Mouse (Mus musculus): ENCODE results near the gene Peli1. TPM values are rescaled to one million over a fixed set of nuclear protein-coding genes. Genes with fewer than 3 reads are reported as not detected.

Gene Peli1
- total and polyA plus RNA-seq, 2 experiments from 2014 or later, result 38.1 to 46.5 TPM

DNA sequence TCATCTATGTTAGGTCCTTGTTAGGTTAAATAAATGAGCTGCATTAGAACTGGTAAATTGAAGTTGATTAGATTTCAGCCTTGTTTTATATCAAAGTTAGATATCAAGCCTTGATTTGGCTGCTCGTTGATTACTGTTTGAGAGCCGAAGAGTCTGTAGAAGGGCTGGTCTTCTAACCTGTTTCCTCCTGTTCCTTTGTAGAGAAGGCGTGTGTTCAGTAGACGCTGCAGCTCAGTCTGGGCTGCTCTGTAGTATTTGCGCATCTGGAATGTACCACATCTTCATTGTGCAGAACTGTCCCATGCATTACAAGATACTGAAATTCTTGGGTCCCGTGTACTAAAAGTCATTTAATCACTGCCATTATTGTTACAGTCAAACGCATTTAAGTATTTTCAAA lies 50.2 kb downstream of the Peli1 start:
- H3K4me2 ChIP-seq (ENCODE audit: low read depth, low read length), result no peak overlapping the region
- no peaks in the 10 kb centered on the region for H3K27me3 ChIP-seq (ENCODE audit: insufficient read depth, low read length)
- DNase-seq (ENCODE audit: low spot score), result no peak
- no peak overlapping the region for H3K27ac ChIP-seq
- H3K4me1 ChIP-seq (ENCODE audit: insufficient read depth, low read length), result no peaks in the 10 kb centered on the region
- no peak overlapping the region for H3K9ac ChIP-seq (replicated peaks; ENCODE audit: low read length)
- no peak for ATAC-seq
- no peak overlapping the region for H3K4me3 ChIP-seq (ENCODE audit: low read length)
- peaks cover 17% of the 10 kb centered on the region; the same call in 1 of the 2 replicates for H3K36me3 ChIP-seq (ENCODE audit: insufficient read depth, low read length)
- no peak for TF ChIP-seq CTCF (IDR thresholded peaks at IDR 0.05; ENCODE audit: low read depth)
- H3K9me3 ChIP-seq (ENCODE audit: low read length), result no peaks in the 10 kb centered on the region
- 90% methylated on average over 7 of the region's 7 CpGs for WGBS

DNA sequence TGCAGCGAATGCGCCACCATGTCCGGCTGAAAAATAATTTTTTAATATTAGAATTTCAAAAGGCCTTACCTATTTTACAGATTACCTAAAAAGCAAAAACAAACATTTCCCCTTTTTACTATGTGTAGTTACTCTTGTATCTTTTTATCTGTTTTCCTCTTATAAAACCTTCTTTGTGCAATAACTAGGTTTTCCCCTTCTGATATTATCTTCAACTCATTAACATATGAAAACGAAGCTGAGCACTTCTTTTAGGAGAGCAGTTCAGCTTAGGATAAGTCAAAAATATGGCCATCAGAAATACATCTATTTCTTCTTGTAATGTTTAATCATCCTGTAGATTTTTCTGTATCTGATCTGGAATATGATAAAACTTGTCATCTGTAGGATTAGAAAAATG lies 50.7 kb downstream of the Peli1 start:
- H3K4me1 ChIP-seq (ENCODE audit: insufficient read depth, low read length), result no peaks in the 10 kb centered on the region
- H3K36me3 ChIP-seq (ENCODE audit: insufficient read depth, low read length), result peaks cover 15% of the 10 kb centered on the region; the same call in 1 of the 2 replicates
- DNase-seq (ENCODE audit: low spot score) (no peak), ATAC-seq (no peak)
- no peaks in the 10 kb centered on the region for H3K27me3 ChIP-seq (ENCODE audit: insufficient read depth, low read length)
- 93% methylated on average over 4 of the region's 4 CpGs for WGBS
- no peaks in the 10 kb centered on the region for H3K9me3 ChIP-seq (ENCODE audit: low read length)
- no peak overlapping the region for H3K4me2 ChIP-seq (ENCODE audit: low read depth, low read length)
- H3K9ac ChIP-seq (replicated peaks; ENCODE audit: low read length), result no peak overlapping the region
- no peak overlapping the region for H3K4me3 ChIP-seq (ENCODE audit: low read length)
- no peak for TF ChIP-seq CTCF (IDR thresholded peaks at IDR 0.05; ENCODE audit: low read depth)
- H3K27ac ChIP-seq, result no peak overlapping the region

DNA sequence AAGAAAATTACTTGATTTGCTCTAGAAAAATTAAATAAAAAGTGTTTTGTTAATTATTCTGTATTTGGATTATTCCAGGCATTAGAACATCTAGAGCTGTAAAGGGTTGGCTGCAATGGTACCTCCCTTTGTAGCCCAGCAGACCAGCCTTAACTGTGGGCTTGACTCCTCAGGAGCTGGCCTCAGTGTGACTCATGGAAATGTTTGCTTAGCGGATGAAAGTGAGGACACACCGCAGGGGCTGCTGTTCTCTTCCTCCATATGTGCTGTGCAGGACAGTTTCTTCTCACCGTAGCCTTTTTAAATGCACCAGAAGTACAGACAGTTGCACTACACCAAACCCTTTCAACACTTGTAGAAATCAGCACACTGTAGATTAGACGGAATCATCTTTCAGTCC lies 58.4 kb downstream of the Peli1 start:
- H3K27me3 ChIP-seq (ENCODE audit: insufficient read depth, low read length), result no peaks in the 10 kb centered on the region
- H3K27ac ChIP-seq, result no peak overlapping the region
- ATAC-seq, result no peak
- DNase-seq (ENCODE audit: low spot score), result no peak
- H3K4me2 ChIP-seq (ENCODE audit: low read depth, low read length), result no peak overlapping the region
- 77% methylated on average over 4 of the region's 4 CpGs for WGBS
- H3K36me3 ChIP-seq (ENCODE audit: insufficient read depth, low read length), result peaks cover 11% of the 10 kb centered on the region
- H3K9ac ChIP-seq (replicated peaks; ENCODE audit: low read length), result no peak overlapping the region
- H3K4me3 ChIP-seq (ENCODE audit: low read length), result no peak overlapping the region
- H3K4me1 ChIP-seq (ENCODE audit: insufficient read depth, low read length), result no peaks in the 10 kb centered on the region
- no peak for TF ChIP-seq CTCF (IDR thresholded peaks at IDR 0.05; ENCODE audit: low read depth)
- H3K9me3 ChIP-seq (ENCODE audit: low read length), result no peaks in the 10 kb centered on the region

DNA sequence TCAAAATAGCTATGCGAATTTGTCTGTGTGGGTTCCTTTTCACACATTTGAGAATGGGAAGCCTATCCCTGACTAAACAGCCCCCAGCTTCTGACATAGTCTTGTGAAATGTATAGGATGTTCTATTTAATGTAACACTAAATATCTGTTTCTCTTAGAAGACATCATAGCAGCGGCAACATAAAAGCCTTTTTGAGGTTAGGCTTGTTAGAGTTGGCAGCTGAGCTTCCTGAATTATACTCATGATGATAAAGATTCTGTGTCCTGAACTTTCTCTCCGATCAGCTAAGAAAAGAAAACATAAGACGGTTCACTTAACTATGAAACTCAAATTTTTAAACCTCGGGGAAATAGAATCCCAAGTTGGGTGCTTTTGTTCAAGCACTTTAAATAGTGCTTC lies 59.2 kb downstream of the Peli1 start:
- no peak overlapping the region for H3K27ac ChIP-seq
- ATAC-seq (no peak), DNase-seq (ENCODE audit: low spot score) (no peak)
- H3K9ac ChIP-seq (replicated peaks; ENCODE audit: low read length), result no peak overlapping the region
- 87% methylated on average over 5 of the region's 5 CpGs for WGBS
- H3K36me3 ChIP-seq (ENCODE audit: insufficient read depth, low read length), result peaks cover 13% of the 10 kb centered on the region
- no peaks in the 10 kb centered on the region for H3K27me3 ChIP-seq (ENCODE audit: insufficient read depth, low read length)
- H3K4me3 ChIP-seq (ENCODE audit: low read length), result no peak overlapping the region
- TF ChIP-seq CTCF (IDR thresholded peaks at IDR 0.05; ENCODE audit: low read depth), result no peak
- no peaks in the 10 kb centered on the region for H3K9me3 ChIP-seq (ENCODE audit: low read length)
- no peaks in the 10 kb centered on the region for H3K4me1 ChIP-seq (ENCODE audit: insufficient read depth, low read length)
- no peak overlapping the region for H3K4me2 ChIP-seq (ENCODE audit: low read depth, low read length)

DNA sequence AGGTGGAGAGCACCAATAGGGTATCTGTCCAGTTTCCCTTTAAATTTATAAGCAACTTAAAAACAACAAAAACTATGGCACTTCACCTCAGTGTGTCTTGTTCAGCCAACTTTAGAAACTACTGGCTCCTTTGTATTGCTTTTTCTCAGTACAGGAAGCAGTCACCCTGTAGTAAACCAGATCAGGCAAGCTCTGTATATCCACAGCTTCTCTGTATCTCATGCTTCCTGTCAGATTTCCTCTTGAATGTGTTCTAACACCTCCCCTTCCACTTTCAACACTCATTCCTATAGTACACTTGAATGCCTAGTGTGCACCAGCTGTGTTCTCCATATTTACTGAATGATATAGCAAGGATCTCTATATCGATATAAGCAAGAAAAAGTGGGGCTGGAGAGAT lies 60.6 kb downstream of the Peli1 start:
- Histone ChIP-seq H3K4me2 (ENCODE audit: low read depth, low read length) (no peak overlapping the region), H3K27ac (no peak overlapping the region), H3K4me3 (ENCODE audit: low read length) (no peak overlapping the region), H3K36me3 (ENCODE audit: insufficient read depth, low read length) (peaks cover 13% of the 10 kb centered on the region), H3K27me3 (ENCODE audit: insufficient read depth, low read length) (no peaks in the 10 kb centered on the region), H3K9ac (replicated peaks; ENCODE audit: low read length) (no peak overlapping the region), H3K4me1 (ENCODE audit: insufficient read depth, low read length) (no peaks in the 10 kb centered on the region), H3K9me3 (ENCODE audit: low read length) (no peaks in the 10 kb centered on the region)
- WGBS, result 98% methylated on average over 1 of the region's 1 CpGs
- DNase-seq (ENCODE audit: low spot score) (no peak), ATAC-seq (no peak)
- no peak for TF ChIP-seq CTCF (IDR thresholded peaks at IDR 0.05; ENCODE audit: low read depth)

DNA sequence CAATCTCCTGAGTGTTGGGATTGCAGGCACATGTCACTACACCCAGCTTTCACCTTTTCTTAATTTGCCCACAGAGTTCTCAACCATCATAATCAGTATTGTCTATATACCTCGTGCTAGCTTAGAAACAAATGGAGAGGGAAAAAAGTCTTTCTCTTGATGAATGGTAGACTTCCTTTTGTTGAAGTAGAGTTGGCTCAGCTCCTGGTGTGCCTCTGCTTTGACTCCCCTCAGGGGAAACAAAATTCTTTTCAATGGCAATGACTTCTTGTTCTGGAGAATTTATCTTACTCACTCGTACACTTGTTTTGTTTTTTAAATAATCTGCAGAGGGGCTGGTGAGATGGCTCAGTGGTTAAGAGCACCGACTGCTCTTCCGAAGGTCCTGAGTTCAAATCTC lies 62.0 kb downstream of the Peli1 start:
- Histone ChIP-seq H3K9me3 (ENCODE audit: low read length) (no peaks in the 10 kb centered on the region), H3K9ac (replicated peaks; ENCODE audit: low read length) (no peak overlapping the region), H3K4me2 (ENCODE audit: low read depth, low read length) (no peak overlapping the region), H3K27ac (no peak overlapping the region), H3K36me3 (ENCODE audit: insufficient read depth, low read length) (peaks cover 9% of the 10 kb centered on the region), H3K27me3 (ENCODE audit: insufficient read depth, low read length) (no peaks in the 10 kb centered on the region), H3K4me1 (ENCODE audit: insufficient read depth, low read length) (no peaks in the 10 kb centered on the region), H3K4me3 (ENCODE audit: low read length) (no peak overlapping the region)
- no peak for TF ChIP-seq CTCF (IDR thresholded peaks at IDR 0.05; ENCODE audit: low read depth)
- WGBS, result 79% methylated on average over 4 of the region's 4 CpGs
- no peak for ATAC-seq
- DNase-seq (ENCODE audit: low spot score), result no peak

DNA sequence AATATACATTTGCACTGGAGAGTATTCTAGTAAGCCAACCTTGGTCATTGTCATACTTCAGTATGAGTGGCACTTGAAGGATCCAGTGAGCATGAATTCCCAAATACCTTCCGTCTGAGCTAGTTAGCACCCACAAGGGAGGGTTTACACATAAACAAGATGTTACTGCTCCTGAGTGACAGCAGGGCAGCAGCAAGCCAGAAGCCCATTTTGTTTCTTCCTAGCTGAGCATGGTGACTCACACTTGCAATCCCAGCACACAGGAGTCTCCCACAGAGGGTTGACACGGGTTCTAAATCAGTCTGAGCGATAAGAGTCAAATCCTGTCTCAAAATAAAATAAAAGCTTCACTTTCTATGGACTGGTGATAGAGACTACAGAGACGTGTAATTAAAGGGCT lies 66.5 kb downstream of the Peli1 start:
- H3K36me3 ChIP-seq (ENCODE audit: insufficient read depth, low read length), result peaks cover 5% of the 10 kb centered on the region; the same call in 1 of the 2 replicates
- DNase-seq (ENCODE audit: low spot score) (no peak), ATAC-seq (no peak)
- H3K9ac ChIP-seq (replicated peaks; ENCODE audit: low read length), result no peak overlapping the region
- WGBS, result 75% methylated on average over 4 of the region's 4 CpGs
- H3K4me1 ChIP-seq (ENCODE audit: insufficient read depth, low read length), result no peaks in the 10 kb centered on the region
- H3K27me3 ChIP-seq (ENCODE audit: insufficient read depth, low read length), result no peaks in the 10 kb centered on the region
- no peak for TF ChIP-seq CTCF (IDR thresholded peaks at IDR 0.05; ENCODE audit: low read depth)
- no peak overlapping the region for H3K4me2 ChIP-seq (ENCODE audit: low read depth, low read length)
- no peaks in the 10 kb centered on the region for H3K9me3 ChIP-seq (ENCODE audit: low read length)
- H3K4me3 ChIP-seq (ENCODE audit: low read length), result no peak overlapping the region
- H3K27ac ChIP-seq, result no peak overlapping the region
